Mouse (Mus musculus) layer of hippocampus, postnatal 36 days (tissue): ENCODE results near the gene Gm6020. TPM values are rescaled to one million over a fixed set of nuclear protein-coding genes. Genes with fewer than 3 reads are reported as not detected.
"Not testable (repeated sequence)": the region's sequence is repeated elsewhere in the genome, so short reads cannot be mapped to it uniquely, and the experiment has no call there.

Experiments used
- DNase-seq, 2 experiments: peaks; one replicate each; pipeline ENCODE4 v3.0.0; 2022
- total RNA-seq, 2 experiments: library from RNA; stranded (reverse); gene quantifications; 2 replicates each; pipeline ENCODE4 v1.2.3; 2021

The Gm6020 gene
- total RNA-seq = not detected

DNA sequence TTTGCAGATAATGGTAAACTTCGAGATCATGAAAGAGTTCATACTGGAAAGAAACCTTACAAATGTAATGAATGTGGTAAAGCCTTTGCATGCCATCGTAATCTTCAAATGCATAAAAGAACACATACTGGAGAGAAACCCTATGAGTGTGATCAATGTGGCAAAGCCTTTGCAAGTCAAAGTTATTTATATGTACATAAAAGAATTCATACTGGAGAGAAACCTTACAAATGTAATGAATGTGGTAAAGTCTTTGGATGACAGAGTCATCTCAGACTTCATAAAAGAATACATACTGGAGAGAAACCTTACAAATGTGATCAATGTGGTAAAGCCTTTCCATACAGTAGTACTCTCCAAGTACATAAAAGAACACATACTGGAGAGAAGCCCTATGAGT is at the start of gene Gm6020:
Gene Gm6020 (plus strand): TSS at position 301 of the 400 bp plus-strand sequence.
- not testable (repeated sequence) for DNase-seq

DNA sequence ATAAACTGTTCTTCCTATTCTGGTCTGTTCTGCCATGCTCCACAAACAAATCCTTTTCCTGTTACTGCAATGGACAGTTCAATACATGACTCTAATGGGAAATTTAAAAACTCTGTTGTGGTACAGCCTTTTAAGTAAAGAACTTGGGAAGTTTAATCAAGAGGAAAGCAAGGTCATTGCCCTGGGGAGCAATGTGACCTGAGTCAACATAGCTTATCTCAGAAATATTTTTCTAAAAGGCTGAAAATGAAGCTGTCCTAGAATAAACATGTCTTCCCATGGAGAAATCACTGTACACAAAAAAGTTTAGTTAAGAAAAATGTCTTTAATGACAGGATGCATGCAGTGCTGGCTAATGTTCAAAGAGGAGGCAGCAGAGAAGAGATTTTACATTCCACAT is 45.0 kb upstream of the Gm6020 start:
- no peak for DNase-seq

DNA sequence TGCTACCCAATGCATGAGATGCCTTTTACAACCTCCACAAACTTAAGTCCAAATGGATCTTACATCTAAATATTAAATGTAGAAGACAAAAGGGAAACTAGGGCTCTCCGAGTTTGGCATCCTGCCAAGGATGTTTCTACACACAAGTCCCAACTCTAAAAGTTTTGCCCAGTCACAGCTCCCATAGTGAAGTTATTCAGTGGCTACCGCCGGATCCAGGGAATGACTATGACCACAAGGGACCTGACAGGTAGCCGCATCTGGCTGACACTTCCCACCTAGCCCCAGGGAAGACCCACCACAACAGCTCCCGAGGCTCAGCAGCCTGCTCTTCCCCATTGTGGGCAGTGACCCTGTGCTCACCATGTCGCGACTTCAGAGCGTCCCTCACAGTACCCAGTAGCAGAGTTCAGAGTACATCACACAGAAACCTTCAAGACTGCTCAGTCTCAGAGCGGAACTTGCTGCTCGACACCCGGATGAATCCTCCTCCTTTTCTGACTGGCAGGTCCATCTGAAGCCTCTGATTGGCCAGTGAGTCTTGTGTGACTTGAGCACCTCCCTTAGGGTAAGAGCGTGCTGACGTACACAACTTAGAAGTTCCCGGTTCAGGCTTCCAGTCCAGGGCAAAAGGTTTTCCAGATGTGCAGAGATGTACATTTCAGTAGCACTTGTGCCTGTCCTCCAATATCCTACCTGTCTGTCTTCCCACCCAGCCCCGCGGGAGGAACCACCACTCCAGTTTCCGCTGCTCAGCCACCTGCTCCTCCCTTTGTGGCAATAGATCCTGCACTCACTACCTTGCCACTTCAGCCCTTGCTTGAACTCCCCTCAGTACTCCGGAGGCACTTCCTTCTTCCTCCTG is 43.1 kb upstream of the Gm6020 start, which contains the start of gene Zfp950:
Gene Zfp950 (minus strand): TSS at position 499 of the 865 bp plus-strand sequence.
- DNase-seq = peak; percentile 78 to 80

DNA sequence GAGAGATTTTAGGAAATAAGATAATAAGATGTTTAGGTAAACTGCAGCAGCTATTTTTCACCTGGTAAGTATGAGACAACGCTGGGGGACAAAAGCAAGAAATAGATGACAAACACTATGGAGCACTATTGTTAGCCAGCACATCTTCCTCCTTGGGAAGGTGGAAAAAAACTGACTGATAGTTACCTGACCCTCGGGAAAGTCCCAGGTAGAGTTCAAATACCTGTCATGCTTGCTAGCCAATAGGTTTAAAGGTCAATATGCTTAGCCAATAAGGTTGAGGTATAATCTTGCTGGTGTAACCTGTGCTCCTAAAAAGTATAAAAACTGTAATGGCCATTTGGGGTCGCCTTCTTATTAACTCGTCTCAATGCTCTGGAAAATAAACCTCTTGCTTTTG is 42.4 kb upstream of the Gm6020 start:
- DNase-seq = no peak

DNA sequence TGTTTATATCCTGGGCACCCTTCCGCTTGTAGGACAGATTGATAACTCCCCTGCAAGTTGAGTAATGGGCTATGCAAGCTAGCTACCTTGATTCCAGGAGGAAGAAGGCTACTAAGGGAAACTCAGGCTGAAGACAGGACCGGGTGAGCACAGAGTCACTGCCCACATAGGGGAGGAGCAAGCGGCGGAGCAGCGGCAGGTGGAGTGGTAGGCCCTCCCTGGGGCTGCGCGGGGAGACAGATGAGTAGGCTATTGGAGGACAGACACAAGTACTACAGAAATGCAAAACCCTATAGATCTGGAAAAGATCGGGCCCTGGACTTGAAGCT is 32.4 kb upstream of the Gm6020 start:
- DNase-seq = no peak

DNA sequence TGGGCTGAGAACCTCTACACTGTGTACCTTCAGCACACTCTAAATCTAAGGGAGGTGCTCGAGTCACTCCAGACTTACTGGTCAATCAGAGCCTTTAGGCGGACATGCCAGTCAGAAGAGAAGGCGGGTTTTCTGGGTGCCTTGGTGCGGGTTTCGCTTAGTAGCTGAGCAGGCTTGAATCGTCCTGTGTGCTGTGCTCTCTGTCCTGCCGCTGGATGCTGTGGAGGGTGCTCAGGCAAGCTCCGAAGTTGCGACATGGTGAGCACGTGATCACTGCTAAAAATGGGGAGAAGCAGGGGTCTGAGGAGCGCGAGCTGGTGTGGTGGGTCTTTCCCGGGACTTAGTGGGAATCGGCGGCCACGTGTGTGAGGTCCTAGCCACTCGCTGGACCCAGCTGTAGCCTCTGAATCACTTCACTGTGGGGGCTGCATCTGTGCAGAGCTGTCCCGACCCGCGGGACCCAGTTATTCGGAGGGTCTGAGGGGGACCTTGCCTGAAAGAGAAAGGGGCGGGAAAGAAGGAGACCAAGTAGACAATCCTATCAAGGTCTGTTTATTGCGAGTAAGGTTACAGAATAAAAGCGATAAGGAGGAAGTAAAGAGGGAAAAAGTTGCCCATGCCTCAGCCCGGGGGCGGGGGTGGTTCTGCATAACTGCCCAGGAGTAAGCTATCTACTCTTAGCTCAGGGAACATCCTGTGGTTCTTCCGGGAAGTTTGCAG is 31.8 kb upstream of the Gm6020 start:
- no peak for DNase-seq

DNA sequence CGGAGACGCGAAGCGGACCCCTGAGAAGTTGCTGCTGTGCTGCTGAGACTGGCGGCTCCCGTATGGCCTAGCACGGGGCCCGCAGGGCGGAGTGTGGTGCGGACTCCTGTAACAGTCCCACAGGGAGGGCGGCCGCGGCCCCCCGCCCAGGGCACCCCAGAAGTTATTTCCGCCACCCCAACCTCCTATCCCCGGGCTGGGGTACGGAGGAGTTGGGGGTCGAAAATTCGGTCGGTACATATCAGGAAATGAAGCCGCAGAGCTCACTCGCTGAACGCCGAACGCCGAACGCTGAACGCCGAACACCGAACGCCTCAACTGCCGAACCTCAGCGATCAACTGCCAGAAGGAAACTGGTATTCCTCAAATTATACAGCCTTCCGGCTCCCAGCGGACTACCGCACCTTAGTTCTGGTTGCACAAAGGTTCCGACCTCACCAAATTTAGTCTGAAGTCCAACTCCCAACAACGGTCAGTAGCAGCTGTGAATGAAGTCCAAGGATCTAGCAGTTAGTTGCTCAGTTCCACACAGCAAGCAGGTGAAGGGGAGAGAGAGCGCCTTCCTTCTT is 7.8 kb upstream of the Gm6020 start, which contains the start of gene Gm7102:
Gene Gm7102 (minus strand): TSS at position 554 of the 569 bp plus-strand sequence.
- no peak for DNase-seq

DNA sequence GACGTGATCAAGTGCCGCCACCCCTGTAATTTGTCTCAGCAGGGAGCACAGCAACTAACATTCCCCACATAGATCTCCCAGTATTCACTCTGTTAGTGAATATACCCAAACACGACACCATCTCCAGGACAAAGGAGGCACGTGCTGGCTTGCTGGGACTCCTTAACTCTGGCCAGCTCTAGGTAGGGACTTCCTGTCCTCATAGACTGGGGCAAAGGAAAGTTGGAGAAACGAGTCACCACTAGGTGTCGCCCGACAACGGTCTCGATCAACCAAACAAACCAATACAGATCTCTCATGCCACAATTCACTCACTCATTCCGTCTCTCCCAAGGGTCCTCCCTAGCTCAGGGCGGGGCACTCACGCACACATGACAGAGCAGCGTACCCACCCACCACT is 15.6 kb downstream of the Gm6020 start:
- DNase-seq = peak; percentile 80 to 83

DNA sequence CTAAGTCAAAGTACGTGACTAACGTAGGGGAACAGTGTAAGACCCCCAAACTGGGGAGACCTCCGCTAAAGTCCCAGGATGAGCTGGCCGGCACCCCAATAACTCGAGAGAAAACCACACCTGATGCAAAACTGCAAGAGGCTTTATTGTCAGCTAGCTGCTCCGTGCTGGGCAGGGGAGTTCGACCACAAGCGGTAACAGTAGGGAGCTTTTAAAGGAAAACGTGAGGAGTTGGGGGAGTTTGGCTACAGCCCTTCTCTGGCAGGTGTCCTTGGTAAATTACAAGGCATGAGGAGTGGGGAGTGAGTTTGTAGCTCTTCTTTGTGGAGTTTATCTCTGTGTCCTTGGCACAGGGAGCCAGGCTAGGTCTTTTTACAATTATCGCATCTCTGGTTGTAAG is 16.1 kb downstream of the Gm6020 start:
- DNase-seq = peak; percentile 24 to 26

DNA sequence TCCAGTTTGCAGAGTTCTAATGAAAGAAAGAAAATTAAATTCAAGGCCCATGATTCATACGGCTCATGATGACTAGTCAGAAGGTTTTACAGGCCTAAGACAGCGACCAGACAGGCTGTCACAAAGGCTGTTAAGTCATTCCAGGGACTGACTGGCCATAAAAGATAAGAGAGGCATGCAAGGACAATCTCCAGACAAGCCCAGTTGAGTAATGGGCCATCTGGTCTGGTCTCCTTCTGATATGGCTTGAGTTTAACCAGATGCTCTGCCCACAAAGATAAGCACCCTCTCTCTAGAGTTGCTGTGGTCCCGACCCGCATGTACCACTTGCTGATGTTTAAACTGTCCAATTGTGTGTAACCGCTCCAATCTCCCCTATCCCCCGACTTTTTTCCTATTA is 23.8 kb downstream of the Gm6020 start:
- DNase-seq = not testable (repeated sequence)

DNA sequence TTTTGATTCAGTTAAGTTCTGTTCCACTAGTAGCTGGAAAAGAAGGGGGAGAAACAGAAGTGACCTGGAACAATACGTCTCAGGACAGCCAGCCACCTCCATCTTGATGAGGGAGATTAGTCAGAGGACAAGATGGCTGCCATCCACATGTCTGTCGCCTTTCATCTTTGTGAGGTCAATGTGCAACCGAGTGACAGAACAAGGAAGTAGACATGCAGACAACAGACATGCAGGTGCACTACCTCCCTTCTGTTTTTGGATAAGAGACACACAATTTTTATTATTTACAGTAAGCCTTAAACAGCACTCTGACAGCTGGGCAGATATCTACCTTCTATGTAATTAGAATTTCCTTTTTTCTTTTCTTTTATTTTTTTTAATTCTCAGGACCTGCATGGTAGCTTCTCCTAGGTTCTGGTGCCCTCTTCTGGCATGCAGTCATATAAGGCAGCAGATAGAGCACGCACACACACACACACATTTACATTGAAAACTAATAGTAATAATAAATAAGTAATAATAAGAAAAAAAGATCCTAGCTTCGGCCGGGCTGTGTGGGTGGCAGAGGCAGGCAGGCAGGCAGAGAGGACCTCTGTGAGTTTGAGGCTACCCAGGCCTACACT is 40.1 kb downstream of the Gm6020 start:
- no peak for DNase-seq

DNA sequence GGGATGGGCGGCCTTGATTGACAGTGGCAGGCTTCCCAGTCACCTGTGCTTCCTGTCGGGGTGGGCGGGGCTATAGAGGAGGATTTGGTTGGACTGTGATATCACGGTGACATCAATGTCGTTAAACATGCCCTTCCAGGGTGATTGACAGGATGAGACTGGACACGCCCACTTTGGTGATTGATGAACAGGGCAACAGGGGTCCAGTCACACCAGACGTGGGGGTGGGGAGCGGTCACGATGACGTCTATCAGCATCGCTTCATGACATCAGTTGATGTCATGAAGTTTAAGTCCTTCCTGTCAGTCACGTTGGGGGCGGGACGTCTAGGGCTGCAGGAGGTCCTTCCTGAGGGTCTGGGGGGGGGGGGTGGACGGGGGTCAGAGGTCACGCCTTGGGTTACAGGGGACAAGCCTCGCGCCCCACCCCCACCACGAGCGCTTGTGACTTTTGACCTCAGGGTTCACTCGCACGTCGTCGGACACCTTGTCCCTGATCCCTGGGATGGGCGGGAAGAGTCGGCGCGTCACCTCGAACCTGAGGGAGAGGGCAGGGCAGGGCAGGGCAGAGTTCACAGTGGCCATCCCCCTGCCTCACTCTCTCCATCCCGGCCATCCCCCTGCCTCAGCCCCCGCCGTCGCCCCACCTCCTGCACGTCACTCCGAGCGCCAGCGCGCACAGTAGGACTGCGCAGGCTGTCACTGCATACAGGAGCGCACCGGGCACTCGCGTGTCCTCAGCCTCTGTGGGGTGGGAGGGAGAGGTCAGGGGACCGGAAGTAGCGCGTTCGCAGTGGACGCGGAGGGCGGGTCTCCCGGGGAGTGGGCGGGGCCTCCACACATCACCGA is 41.2 kb downstream of the Gm6020 start:
- no peak for DNase-seq

DNA sequence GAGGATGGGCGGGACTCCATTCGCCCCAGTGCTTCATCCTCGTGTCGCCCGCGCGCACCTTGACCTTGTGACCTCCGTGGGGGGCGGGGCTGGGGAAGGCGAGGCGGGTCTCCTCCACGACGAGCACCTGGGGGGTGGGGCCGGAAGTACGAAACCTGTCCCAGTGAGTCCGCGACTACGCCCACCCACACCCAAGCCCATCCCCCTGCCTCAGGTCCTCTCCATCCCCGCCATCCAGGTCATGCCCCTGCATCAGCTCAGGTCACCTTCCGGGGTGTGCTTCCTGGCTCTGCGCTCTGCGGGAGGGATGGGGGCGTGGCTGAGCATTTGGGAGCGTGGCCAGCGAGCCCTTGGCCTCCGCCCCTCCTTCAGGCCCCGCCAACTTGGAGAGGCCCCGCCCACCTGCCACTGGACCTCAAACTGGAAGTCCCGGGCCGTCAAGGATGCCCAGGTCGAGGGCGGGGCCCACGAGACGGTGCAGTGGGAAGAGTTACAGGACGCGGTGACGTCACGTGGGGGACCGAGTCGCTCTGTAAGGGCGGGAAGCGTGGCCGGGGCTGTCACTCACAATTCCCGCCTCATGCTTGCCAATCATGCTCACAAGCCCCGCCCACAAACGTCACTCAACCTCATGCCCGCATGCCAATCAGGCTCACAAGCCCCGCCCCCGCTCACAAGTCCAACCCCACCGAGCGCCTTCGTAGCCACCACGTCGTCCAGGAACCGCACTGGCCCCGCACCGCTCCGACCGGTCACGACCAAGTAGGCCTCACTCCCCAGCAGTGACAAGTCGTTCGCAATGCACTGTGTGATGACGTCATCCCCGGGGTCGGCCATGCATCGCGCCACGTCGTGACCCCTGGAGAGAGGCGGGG is 42.1 kb downstream of the Gm6020 start:
- peak; percentile 84 to 85 for DNase-seq

DNA sequence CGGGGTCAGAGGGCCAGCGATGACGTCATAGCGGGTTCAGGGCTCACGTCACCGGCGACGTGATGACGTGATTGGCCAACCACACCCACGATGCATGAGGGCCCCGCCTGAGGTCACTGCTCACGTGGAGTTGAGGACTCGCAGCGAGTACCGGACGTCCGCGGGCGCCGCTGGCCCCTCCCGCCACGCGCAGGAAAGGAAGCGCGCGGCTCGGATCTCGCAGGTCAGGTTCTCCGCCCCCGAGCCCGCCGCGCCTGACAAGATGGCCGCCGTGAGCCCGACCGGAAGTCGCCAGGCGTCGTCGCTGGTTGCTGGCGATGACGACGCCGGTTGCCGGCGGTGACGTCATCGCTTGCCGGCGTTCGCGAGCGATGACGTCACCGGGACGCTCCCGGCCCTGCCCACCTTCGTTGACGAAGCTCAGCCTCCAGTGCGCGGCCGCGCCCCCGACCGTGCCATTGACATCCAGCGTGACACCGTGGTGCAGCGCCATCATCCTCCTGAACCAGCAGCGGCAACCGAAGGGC is 42.8 kb downstream of the Gm6020 start:
- peak; percentile 73 to 75 for DNase-seq

DNA sequence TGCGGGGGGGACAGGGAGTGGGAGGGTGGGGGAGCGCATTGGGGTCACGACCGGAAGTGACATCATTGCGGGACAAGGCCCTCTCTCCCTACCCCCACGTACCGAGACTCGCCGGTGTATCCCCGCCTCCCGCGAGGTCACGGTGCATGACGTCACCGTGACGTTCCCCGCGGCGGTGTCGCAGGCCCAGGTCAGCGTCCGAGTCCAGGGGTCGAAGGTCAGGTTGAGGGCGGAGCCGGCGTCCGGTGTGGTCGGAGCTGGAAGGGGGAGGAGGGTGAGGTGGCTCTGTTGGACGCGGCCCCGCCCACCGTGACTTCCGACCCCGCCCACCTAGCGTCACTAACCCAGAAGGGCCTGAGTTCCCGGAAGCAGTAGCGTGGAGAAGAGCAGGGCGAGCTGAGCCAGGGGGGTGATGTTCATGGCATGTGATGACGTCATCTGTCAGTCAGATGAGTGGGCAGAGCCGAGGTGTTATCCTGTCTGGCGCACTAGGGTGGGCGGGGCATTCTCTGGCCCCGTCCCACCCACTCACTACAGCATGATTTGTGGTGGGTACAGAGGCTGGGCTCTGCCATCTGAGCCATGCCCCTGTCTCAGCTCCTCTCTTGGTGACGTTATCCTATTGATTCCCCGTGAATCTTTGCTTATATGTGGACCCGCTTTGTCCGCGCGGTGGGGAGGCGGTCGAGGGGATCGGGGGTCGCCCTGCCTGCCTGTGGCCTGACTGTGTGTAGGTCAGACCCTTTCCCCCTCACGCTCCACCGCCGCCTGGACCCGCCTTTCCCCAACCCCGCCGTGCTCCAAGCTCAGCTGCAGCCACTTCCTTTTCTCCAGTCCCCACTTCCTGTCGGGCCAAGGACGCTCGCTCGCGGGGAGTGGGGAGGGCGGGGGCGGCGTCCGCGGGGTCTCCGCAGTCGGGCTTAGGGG is 43.5 kb downstream of the Gm6020 start:
- peak; percentile 86 to 87 for DNase-seq

DNA sequence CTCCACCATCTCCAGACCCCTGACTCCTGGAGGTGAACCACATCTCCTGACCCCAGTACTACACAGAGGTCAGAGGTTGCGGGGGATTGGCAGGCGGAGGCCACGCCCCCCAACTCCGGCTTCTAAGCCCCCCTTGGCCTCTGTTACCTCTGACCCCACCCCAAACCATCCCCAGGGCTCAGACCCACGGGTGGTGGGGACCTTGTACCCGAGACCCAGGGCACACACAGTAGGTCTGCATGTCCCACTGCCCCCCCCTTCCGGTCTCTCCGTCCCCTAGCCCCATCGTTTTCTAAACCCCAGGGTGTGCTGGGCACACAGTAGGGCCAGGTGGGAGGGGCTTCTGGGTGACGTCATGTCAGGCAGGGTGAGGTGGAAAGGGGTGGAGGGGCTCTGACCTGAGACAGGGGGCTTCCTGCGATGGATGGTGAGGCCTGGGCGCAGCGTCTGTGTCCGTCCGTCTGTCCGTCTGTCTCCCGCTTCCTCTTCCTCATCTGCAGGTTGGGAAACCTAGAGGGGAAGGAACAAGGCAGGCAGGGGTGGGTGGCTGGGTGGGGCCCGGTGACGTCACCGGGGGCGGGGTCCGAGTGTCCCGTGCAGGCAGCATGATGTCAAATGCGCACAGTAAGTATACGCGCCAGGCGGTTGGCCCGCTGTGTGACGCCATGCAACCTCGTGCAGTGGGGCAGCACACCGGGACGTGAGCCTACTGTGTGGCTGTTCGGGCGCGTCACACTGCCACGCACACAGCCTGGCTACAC is 44.4 kb downstream of the Gm6020 start, which contains the start of gene Csf2ra:
Gene Csf2ra (minus strand): TSS at position 489 of the 761 bp plus-strand sequence.
- peak in 1 of 2 experiments; percentile 16 for DNase-seq
